Mouse (Mus musculus): ENCODE data around the gene Mpi. TPM values are rescaled to one million over a fixed set of nuclear protein-coding genes. Genes with fewer than 3 reads are reported as not detected.
A peak's percentile ranks its signal among the peaks of the same experiment; 100 is the strongest.

Mpi gene
- polyA plus RNA-seq, 1 experiment: 32.2 TPM

GRCm38 (mm10) chr9:57520375-57521055 lies 32.0 kb downstream of the Mpi start:
- Histone ChIP-seq H3K4me3 (ENCODE audit: insufficient read depth, low read length) (peak overlapping the region; percentile 53), H3K4me1 (ENCODE audit: control insufficient read depth, insufficient read depth, low read length) (peaks cover 5% of the 10 kb centered on the region; the same call in 1 of the 2 replicates), H3K27ac (ENCODE audit: insufficient read depth, low read length) (peak overlapping the region; percentile 49; the same call in 1 of the 2 replicates)
- TF ChIP-seq CTCF (IDR thresholded peaks at IDR 0.05; ENCODE audit: borderline replicate concordance, insufficient read depth, low read length) (no peak), POLR2A (IDR thresholded peaks at IDR 0.05; ENCODE audit: low read depth, low read length) (no peak)

- TF ChIP-seq POLR2A (IDR thresholded peaks at IDR 0.05; ENCODE audit: low read depth, low read length) (no peak), CTCF (IDR thresholded peaks at IDR 0.05; ENCODE audit: borderline replicate concordance, insufficient read depth, low read length) (no peak)
- Histone ChIP-seq H3K4me3 (ENCODE audit: insufficient read depth, low read length) (no peak overlapping the region), H3K4me1 (ENCODE audit: control insufficient read depth, insufficient read depth, low read length) (no peaks in the 10 kb centered on the region), H3K27ac (ENCODE audit: insufficient read depth, low read length) (no peak overlapping the region)
Observed at GRCm38 (mm10) chr9:57517113-57517512, 35.5 kb downstream of the Mpi start.

DNA sequence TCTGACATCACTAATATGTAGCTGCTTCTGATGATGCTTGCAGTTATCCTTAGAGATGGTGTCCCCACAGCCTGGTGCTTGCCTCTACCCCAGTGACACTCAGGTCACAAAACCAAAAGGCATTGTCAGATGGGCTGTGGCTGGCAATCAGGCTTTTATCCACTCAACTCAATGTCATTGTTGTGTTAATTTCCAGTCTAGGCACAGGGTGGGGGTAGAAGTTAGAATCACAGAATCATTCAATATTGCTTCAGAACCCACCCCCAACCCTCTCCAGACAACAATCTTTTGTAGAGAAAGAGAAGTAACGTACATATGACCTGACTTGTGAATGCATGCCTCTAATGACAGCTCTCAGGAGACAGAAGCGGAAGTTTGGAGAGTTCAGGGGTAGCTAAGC lies 42.0 kb downstream of the Mpi start:
- H3K27ac ChIP-seq (ENCODE audit: insufficient read depth, low read length): no peak overlapping the region
- no peak for TF ChIP-seq CTCF (IDR thresholded peaks at IDR 0.05; ENCODE audit: borderline replicate concordance, insufficient read depth, low read length)
- TF ChIP-seq POLR2A (IDR thresholded peaks at IDR 0.05; ENCODE audit: low read depth, low read length): no peak
- H3K4me3 ChIP-seq (ENCODE audit: insufficient read depth, low read length): no peak overlapping the region
- peaks cover 6% of the 10 kb centered on the region; the same call in 1 of the 2 replicates for H3K4me1 ChIP-seq (ENCODE audit: control insufficient read depth, insufficient read depth, low read length)

DNA sequence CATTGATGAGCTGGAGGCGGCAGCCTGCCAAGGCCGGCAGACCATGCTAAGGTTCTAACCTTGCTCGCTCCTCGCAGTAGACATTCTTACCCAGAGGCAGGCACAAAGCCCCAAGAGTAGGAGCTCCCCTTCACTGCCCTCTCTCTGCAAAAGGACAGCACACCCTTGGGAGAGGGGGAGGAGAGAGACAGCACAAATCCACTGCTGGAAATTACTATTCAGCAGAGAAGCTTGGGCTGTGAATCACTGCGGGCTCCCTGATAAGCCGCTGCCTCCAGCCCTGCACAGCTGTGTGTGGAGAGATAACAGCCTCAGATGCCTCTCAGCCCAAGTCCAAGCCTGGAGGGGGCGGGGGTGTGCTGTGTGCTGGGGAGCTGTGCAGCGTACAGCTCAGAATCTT lies 46.9 kb downstream of the Mpi start:
- H3K4me3 ChIP-seq (ENCODE audit: insufficient read depth, low read length): no peak overlapping the region
- no peak for TF ChIP-seq CTCF (IDR thresholded peaks at IDR 0.05; ENCODE audit: borderline replicate concordance, insufficient read depth, low read length)
- no peak for TF ChIP-seq POLR2A (IDR thresholded peaks at IDR 0.05; ENCODE audit: low read depth, low read length)
- H3K4me1 ChIP-seq (ENCODE audit: control insufficient read depth, insufficient read depth, low read length): peaks cover 13% of the 10 kb centered on the region
- no peak overlapping the region for H3K27ac ChIP-seq (ENCODE audit: insufficient read depth, low read length)

- H3K4me3 ChIP-seq (ENCODE audit: insufficient read depth, low read length): no peak overlapping the region
Observed at GRCm38 (mm10) chr9:57504891-57505290, 47.7 kb downstream of the Mpi start.

GRCm38 (mm10) chr9:57504381-57504700 lies 48.2 kb downstream of the Mpi start:
- H3K4me1 ChIP-seq (ENCODE audit: control insufficient read depth, insufficient read depth, low read length): peaks cover 13% of the 10 kb centered on the region
- peak overlapping the region; percentile 6; the same call in 1 of the 2 replicates for H3K4me3 ChIP-seq (ENCODE audit: insufficient read depth, low read length)
- no peak for TF ChIP-seq POLR2A (IDR thresholded peaks at IDR 0.05; ENCODE audit: low read depth, low read length)
- 0 out of 2 replicates have a peak, but pooled peaks have one; percentile 6 for TF ChIP-seq CTCF (IDR thresholded peaks at IDR 0.05; ENCODE audit: borderline replicate concordance, insufficient read depth, low read length)
- H3K27ac ChIP-seq (ENCODE audit: insufficient read depth, low read length): no peak overlapping the region

More at GRCm38 (mm10) chr9:57504891-57505290, 47.7 kb downstream of the Mpi start:
- TF ChIP-seq POLR2A (IDR thresholded peaks at IDR 0.05; ENCODE audit: low read depth, low read length) (no peak), CTCF (IDR thresholded peaks at IDR 0.05; ENCODE audit: borderline replicate concordance, insufficient read depth, low read length) (no peak)
- Histone ChIP-seq H3K27ac (ENCODE audit: insufficient read depth, low read length) (no peak overlapping the region), H3K4me1 (ENCODE audit: control insufficient read depth, insufficient read depth, low read length) (peaks cover 13% of the 10 kb centered on the region)

GRCm38 (mm10) chr9:57503622-57504380 lies 48.8 kb downstream of the Mpi start, which contains the start of gene Rpp25:
Gene Rpp25 (plus strand): TSS chr9:57504026.
- peaks cover 13% of the 10 kb centered on the region for H3K4me1 ChIP-seq (ENCODE audit: control insufficient read depth, insufficient read depth, low read length)
- H3K27ac ChIP-seq (ENCODE audit: insufficient read depth, low read length): no peak within 1 kb of the TSS
- peak within 1 kb of the TSS; percentile 14; the same call in 1 of the 2 replicates for H3K4me3 ChIP-seq (ENCODE audit: insufficient read depth, low read length)
- TF ChIP-seq CTCF (IDR thresholded peaks at IDR 0.05; ENCODE audit: borderline replicate concordance, insufficient read depth, low read length): no peak
- TF ChIP-seq POLR2A (IDR thresholded peaks at IDR 0.05; ENCODE audit: low read depth, low read length): no peak

- TF ChIP-seq POLR2A (IDR thresholded peaks at IDR 0.05; ENCODE audit: low read depth, low read length) (no peak), CTCF (IDR thresholded peaks at IDR 0.05; ENCODE audit: borderline replicate concordance, insufficient read depth, low read length) (no peak)
- Histone ChIP-seq H3K27ac (ENCODE audit: insufficient read depth, low read length) (no peak overlapping the region), H3K4me3 (ENCODE audit: insufficient read depth, low read length) (peak overlapping the region; percentile 14; the same call in 1 of the 2 replicates), H3K4me1 (ENCODE audit: control insufficient read depth, insufficient read depth, low read length) (peaks cover 13% of the 10 kb centered on the region)
Observed at GRCm38 (mm10) chr9:57502911-57503621, 49.5 kb downstream of the Mpi start.

DNA sequence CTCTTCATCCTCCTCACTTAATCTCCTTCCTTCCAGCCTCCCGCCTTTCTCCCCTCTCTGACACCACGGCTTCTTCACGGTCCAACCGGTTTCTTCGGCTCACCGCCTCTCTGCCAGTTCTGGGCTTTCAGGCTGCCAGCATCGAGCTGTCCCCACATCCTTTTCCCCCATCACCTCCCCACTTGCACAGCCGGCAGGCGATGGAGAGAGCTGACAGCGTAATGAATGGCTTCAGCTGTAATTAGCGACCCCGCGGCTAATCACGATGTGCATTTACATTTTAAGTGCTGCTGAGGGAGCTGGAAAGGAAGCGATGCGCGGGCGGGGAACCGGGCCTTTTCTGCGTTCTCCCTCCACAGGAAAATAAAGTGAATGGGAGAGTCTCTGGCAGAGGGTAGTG lies 50.7 kb downstream of the Mpi start:
- Histone ChIP-seq H3K4me3 (ENCODE audit: insufficient read depth, low read length) (no peak overlapping the region), H3K4me1 (ENCODE audit: control insufficient read depth, insufficient read depth, low read length) (peaks cover 13% of the 10 kb centered on the region), H3K27ac (ENCODE audit: insufficient read depth, low read length) (no peak overlapping the region)
- TF ChIP-seq POLR2A (IDR thresholded peaks at IDR 0.05; ENCODE audit: low read depth, low read length) (no peak), CTCF (IDR thresholded peaks at IDR 0.05; ENCODE audit: borderline replicate concordance, insufficient read depth, low read length) (no peak)
